Mouse (Mus musculus) left cerebral cortex, adult 9 months (tissue): ENCODE results near the gene Cela2a.
"Not testable (repeated sequence)": the region's sequence is repeated elsewhere in the genome, so short reads cannot be mapped to it uniquely, and the experiment has no call there.

Source experiments
- DNase-seq, 2 experiments: peaks; one replicate each; pipeline ENCODE4 v3.0.0; 2022; ENCODE audit warnings: low spot score in 2 of 2

Gene Cela2a

DNA sequence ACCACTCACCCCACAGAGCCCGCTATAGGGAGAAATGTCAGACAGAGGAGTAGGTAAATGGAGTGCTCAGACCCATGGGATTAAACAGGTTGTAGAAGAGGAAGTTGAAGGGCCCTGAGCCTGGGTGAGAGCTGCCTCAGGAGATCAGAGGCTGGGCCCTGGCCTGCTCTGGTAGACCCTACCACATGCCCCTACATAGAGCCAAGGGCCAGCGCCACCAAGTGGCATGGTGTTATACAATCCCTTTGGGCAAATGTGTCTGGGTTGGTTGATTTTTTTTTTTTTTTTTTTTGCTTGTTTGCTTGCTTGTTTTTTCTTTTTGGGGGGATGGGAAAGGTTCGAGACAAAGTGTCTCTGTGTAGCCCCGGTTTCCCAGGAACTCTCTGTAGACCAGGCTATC is 21.9 kb downstream of the Cela2a start:
- no peak for DNase-seq

DNA sequence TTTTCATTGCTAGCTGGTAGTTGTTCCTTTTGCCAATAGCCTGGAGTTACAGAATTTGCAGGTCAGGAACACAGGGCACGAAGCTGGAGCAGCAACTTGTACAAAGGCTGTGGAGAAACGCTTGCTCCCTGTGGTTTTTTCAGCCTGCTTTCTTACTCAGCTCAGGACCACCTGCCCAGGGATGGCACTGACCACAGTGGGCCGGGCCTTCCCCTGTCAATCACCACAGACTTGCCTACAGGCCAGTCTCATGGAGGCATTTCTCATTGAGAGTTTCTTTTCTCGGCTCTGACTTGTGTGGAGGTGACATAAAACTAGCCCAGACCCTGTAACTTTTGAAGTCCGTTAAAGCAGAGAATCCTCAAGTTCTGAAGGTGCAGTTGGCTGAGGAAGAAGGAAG is 28.4 kb downstream of the Cela2a start:
- no peak for DNase-seq

GRCm38 (mm10) chr4:141796954-141797353 is 29.0 kb downstream of the Cela2a start:
- no peak for DNase-seq

DNA sequence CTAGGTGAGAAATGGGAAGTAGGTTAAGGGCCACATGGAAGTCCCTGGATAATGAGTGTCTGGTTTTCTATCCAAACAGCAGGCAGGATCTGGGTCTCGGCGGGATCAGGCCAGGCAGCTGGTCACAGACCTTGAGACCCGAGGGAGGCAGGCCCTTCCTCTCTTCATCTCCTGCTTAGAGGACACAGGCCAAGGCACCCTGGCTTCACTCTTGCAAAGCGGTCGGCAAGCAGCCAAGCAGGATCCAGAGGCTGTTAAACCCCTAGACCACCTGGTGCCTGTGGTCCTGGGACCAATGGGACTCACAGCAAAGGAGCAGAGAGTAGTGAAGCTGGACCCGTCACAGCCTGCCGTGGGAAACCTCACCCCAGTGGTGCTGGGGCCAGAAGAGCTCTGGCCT is 29.6 kb downstream of the Cela2a start:
- DNase-seq: no peak

DNA sequence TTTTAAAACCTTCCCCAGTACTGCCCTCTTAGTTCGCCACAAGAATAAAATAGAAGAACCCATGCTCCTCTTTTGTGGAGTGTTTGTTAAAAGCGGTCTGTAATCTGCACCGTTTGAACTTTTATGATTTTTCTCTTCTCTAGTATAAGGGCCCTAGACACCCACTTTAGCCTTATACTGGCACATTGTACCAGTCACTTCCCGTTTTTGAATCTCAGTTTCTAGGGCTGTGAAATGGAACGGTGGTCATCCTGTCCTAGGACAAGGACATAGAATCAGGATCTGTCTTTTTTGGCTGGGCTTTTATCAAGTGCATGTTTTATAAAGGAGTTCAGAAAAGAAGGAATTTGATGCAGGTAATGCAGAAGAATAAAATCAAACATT is 31.8 kb downstream of the Cela2a start:
- DNase-seq: no peak

GRCm38 (mm10) chr4:141793282-141794151 is 32.4 kb downstream of the Cela2a start, which contains the start of gene Casp9:
Casp9 (plus strand) TSS chr4:141793612.
- DNase-seq: peak; percentile 89 to 97

GRCm38 (mm10) chr4:141792554-141793281 is 33.2 kb downstream of the Cela2a start:
- DNase-seq: no peak

DNA sequence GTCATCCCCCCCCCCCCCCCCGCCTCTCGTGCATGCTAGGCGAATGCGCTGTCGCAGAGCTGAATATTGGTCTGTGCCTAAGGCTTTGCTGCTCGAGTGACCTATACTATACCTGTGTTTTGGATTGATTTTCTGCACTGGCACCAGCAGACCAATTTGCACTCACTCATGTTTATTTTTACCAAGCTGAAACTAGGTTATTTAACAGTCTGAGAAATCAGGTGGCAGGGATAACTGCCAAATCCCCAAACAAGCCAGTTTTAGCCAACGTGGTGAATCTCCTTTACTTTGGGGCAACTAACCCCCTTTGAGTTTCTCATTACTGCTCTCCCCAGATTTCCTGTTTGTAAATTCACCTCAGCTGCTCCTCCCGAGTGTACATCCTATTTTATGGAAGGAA is 34.0 kb downstream of the Cela2a start:
- no peak for DNase-seq

DNA sequence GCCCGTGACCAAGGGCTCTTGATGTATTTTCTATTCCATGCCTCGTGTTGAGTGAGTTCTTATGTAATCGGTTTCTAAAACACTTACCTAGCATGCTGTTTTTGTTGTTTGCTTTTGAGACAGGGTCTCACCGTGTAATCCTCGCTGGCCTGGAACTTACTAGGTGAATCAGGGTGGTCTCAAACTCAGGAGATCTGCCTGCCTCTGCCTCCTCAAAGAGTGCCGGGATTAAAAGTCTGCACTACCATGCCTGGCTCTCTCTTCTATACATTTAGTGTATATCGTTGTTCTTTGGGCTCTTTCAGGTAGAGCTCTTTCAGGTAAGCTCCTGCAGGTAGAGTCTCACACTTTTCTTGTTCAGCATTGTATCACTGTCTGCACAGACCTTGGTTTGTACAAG is 34.5 kb downstream of the Cela2a start:
- no peak for DNase-seq

- DNase-seq: peak; percentile 97 to 98
Measured at GRCm38 (mm10) chr4:141790524-141790990, 35.4 kb downstream of the Cela2a start, which contains the start of gene Dnajc16. Dnajc16 (minus strand) TSS chr4:141790931.

GRCm38 (mm10) chr4:141789564-141790218 is 36.3 kb downstream of the Cela2a start:
- DNase-seq: no peak

GRCm38 (mm10) chr4:141787462-141787861 is 38.5 kb downstream of the Cela2a start:
- no peak for DNase-seq

GRCm38 (mm10) chr4:141787046-141787445 is 38.9 kb downstream of the Cela2a start:
- no peak for DNase-seq

- DNase-seq: no peak
Measured at GRCm38 (mm10) chr4:141786141-141786540, 39.8 kb downstream of the Cela2a start.

- DNase-seq: peak in 1 of 2 experiments; percentile 38
Measured at GRCm38 (mm10) chr4:141784835-141785234, 41.1 kb downstream of the Cela2a start.

GRCm38 (mm10) chr4:141781201-141781985 is 44.6 kb downstream of the Cela2a start:
- DNase-seq: no peak

- peak in 1 of 2 experiments; percentile 83 for DNase-seq
Measured at GRCm38 (mm10) chr4:141779828-141780227, 46.1 kb downstream of the Cela2a start.

GRCm38 (mm10) chr4:141773019-141773418 is 52.9 kb downstream of the Cela2a start:
- not testable (repeated sequence) for DNase-seq

DNA sequence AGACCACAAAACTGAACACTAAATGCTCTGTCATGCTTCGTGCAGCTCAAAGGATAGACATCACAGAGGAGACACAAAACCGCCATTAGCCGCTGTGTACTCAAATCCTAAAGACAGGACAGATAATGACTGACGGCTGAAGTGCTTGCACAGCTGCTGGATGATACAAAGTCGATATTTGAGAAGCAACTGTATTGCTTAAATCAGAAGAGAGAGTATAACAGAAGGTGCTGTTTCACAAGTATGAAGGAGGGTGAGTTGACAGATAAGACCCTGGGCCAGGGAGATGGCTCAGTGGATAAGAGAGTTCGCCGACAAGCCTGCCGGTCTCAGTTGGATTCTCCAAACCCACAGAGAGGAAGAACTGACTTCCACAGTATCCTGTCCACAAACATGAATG is 54.1 kb downstream of the Cela2a start:
- DNase-seq: no peak

DNA sequence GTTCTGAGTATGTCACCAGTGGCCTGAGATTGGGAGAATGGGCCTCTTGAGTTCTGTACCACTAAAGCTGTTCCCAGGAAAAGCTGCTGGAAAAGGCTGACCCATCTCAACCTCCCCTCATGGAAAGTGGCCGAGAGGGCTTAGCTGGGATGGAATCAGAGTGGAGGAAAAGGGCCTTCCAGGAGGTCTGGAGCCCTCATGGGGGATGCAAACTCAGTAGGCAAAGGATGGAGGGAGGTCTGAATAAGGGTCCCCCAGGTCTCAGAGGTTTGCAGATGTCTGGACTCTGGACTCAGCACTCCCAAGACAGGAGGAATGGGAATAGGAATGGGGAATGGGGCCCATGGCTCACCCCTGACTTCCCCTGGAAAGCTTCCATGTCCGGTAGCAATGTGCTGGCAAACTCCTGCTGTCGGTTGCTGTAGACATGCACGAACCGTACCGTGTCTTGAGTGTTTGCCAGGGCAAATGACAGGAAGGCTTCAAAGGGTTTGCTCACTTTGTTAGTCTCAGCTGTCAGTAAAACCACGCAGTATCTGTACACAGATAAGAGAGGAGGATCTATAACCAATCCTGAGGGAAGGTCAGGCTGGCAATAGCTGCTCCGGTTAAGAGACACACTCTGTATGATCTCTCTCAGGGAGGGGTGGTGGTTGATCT is 56.3 kb downstream of the Cela2a start:
- no peak for DNase-seq
